30 mouse cellular contexts compared by ENCODE assay signal in genomic region chr8:13356221-13356620, GRCm38 (mm10). TPM values are rescaled to one million over a fixed set of nuclear protein-coding genes. Genes with fewer than 3 reads are reported as not detected.
DNase-seq lines count a peak whose midpoint lies in the region; ATAC-seq and TF ChIP-seq lines count a peak whose summit lies in the region.
"Had no signal": no experiment of that assay in that cellular context is flagged by ENCODE, and none has a peak within 500 bp of the region (broad histone marks: within the 10 kb centered on the region; RNA-seq: fewer than 3 reads in every experiment).

No protein-coding gene starts in this region.

- no peak overlapping the region for H3K9ac ChIP-seq in heart, embryonic 15.5 days
- no peak overlapping the region for H3K9ac ChIP-seq in heart, embryonic 12.5 days
- H3K9ac ChIP-seq in midbrain, embryonic 14.5 days (replicated peaks; ENCODE audit: low read length) = no peak overlapping the region
- no peak overlapping the region for H3K9ac ChIP-seq in hindbrain, embryonic 16.5 days (ENCODE audit: low read depth, low read length)
- H3K9ac ChIP-seq: embryonic facial prominence, embryonic 12.5 days; forebrain, embryonic 13.5 days; forebrain, embryonic 15.5 days; forebrain, postnatal 0 days had no signal

- DNase-seq in layer of hippocampus, adult 2 months (ENCODE audit: low spot score in 2 of 2) = no peak
- DNase-seq in layer of hippocampus, adult 18-20 months (ENCODE audit: low spot score in 2 of 2) = no peak
- peak; percentile 58 for DNase-seq in R1 (ENCODE audit: low read depth, low spot score)
- DNase-seq in midbrain, embryonic 14.5 days = no peak
- DNase-seq: adrenal gland, adult 8-10 months; adrenal gland, postnatal 14 days; adrenal gland, postnatal 36 days; cerebellum, adult 11 months; cerebellum, adult 18-20 months; cerebellum, adult 8-10 months; cerebellum, adult 9-11 months; cerebellum, postnatal 14 days; forebrain, postnatal 0 days had no signal

- H3K36me3 ChIP-seq in heart, embryonic 15.5 days = peaks cover 69% of the 10 kb centered on the region
- peaks cover 97% of the 10 kb centered on the region for H3K36me3 ChIP-seq in heart, embryonic 12.5 days
- H3K36me3 ChIP-seq in midbrain, embryonic 14.5 days (ENCODE audit: control insufficient read depth, insufficient read depth, low read length) = peaks cover 80% of the 10 kb centered on the region
- H3K36me3 ChIP-seq in hindbrain, embryonic 16.5 days (ENCODE audit: control insufficient read depth, insufficient read depth, low read length) = peaks cover 50% of the 10 kb centered on the region

- no peak overlapping the region for H3K4me2 ChIP-seq in heart, embryonic 15.5 days
- no peak overlapping the region for H3K4me2 ChIP-seq in heart, embryonic 12.5 days
- H3K4me2 ChIP-seq in midbrain, embryonic 14.5 days (ENCODE audit: low read length) = no peak overlapping the region
- no peak overlapping the region for H3K4me2 ChIP-seq in hindbrain, embryonic 16.5 days (ENCODE audit: low read length)
- H3K4me2 ChIP-seq: embryonic facial prominence, embryonic 12.5 days; forebrain, embryonic 13.5 days; forebrain, embryonic 15.5 days had no signal

- no peaks in the 10 kb centered on the region; the same call in 1 of the 2 replicates for H3K4me1 ChIP-seq in heart, embryonic 15.5 days (replicated peaks)
- H3K4me1 ChIP-seq in heart, embryonic 12.5 days (replicated peaks) = peaks cover 34% of the 10 kb centered on the region
- peaks cover 22% of the 10 kb centered on the region for H3K4me1 ChIP-seq in bone marrow, adult 2 months (ENCODE audit: control insufficient read depth, insufficient read depth, low read length)
- no peaks in the 10 kb centered on the region for H3K4me1 ChIP-seq in midbrain, embryonic 14.5 days (ENCODE audit: control insufficient read depth, insufficient read depth, low read length)
- H3K4me1 ChIP-seq in hindbrain, embryonic 16.5 days (ENCODE audit: control insufficient read depth, insufficient read depth, low read depth, low read length) = no peaks in the 10 kb centered on the region
- H3K4me1 ChIP-seq: embryonic facial prominence, embryonic 10.5 days; embryonic facial prominence, embryonic 12.5 days; forebrain, embryonic 13.5 days; forebrain, embryonic 15.5 days had no signal

- H3K27me3 ChIP-seq in heart, embryonic 15.5 days = no peaks in the 10 kb centered on the region
- H3K27me3 ChIP-seq in heart, embryonic 12.5 days (replicated peaks) = no peaks in the 10 kb centered on the region
- H3K27me3 ChIP-seq in midbrain, embryonic 14.5 days (ENCODE audit: control insufficient read depth, insufficient read depth, low read length) = no peaks in the 10 kb centered on the region
- H3K27me3 ChIP-seq in hindbrain, embryonic 16.5 days (replicated peaks; ENCODE audit: control insufficient read depth, insufficient read depth, low read length) = no peaks in the 10 kb centered on the region
- H3K27me3 ChIP-seq: embryonic facial prominence, embryonic 12.5 days; forebrain, embryonic 13.5 days; forebrain, embryonic 15.5 days; Patski had no signal

- WGBS in heart, embryonic 15.5 days = 81% methylated on average over 6 of the region's 6 CpGs
- 82% methylated on average over 6 of the region's 6 CpGs for WGBS in heart, embryonic 12.5 days
- 74% methylated on average over 6 of the region's 6 CpGs for WGBS in bone marrow, adult 2 months
- WGBS in midbrain, embryonic 14.5 days = 87% methylated on average over 6 of the region's 6 CpGs
- WGBS in hindbrain, embryonic 16.5 days = 92% methylated on average over 6 of the region's 6 CpGs

- no peaks in the 10 kb centered on the region for H3K9me3 ChIP-seq in heart, embryonic 15.5 days (replicated peaks)
- no peaks in the 10 kb centered on the region; the same call in 1 of the 2 replicates for H3K9me3 ChIP-seq in heart, embryonic 12.5 days (replicated peaks)
- no peaks in the 10 kb centered on the region for H3K9me3 ChIP-seq in midbrain, embryonic 14.5 days (ENCODE audit: control insufficient read depth, low read length)
- H3K9me3 ChIP-seq in hindbrain, embryonic 16.5 days (ENCODE audit: control insufficient read depth, low read length) = no peaks in the 10 kb centered on the region
- H3K9me3 ChIP-seq: embryonic facial prominence, embryonic 10.5 days; embryonic facial prominence, embryonic 12.5 days; forebrain, embryonic 13.5 days; forebrain, embryonic 15.5 days; G1E had no signal

- TF ChIP-seq POLR2A in bone marrow, adult 2 months (IDR thresholded peaks at IDR 0.05; ENCODE audit: borderline replicate concordance, control insufficient read depth, low read depth, low read length) = no peak

- ATAC-seq in heart, embryonic 15.5 days (replicated peaks; ENCODE audit: insufficient number of reproducible peaks, insufficient read depth, low FRiP score, low read depth) = 0 out of 2 replicates have a peak, but pooled peaks have one; percentile 8
- no peak for ATAC-seq in heart, embryonic 12.5 days (ENCODE audit: insufficient number of reproducible peaks, low FRiP score)
- no peak for ATAC-seq in midbrain, embryonic 14.5 days (ENCODE audit: low FRiP score, low TSS enrichment)
- no peak for ATAC-seq in hindbrain, embryonic 16.5 days
- ATAC-seq: activated CD4-positive, CD25-positive, alpha-beta regulatory T cell, adult 4 months; forebrain, embryonic 13.5 days; forebrain, embryonic 15.5 days; forebrain, postnatal 0 days; Patski had no signal

- H3K4me3 ChIP-seq in heart, embryonic 15.5 days = no peak overlapping the region
- no peak overlapping the region for H3K4me3 ChIP-seq in heart, embryonic 12.5 days
- H3K4me3 ChIP-seq in layer of hippocampus, adult 2 months = no peak overlapping the region
- H3K4me3 ChIP-seq in bone marrow, adult 2 months (replicated peaks; ENCODE audit: control insufficient read depth, low read depth, low read length) = no peak overlapping the region
- H3K4me3 ChIP-seq in midbrain, embryonic 14.5 days (replicated peaks; ENCODE audit: low read depth, low read length) = no peak overlapping the region
- H3K4me3 ChIP-seq in hindbrain, embryonic 16.5 days (ENCODE audit: low read length) = no peak overlapping the region
- H3K4me3 ChIP-seq: embryonic facial prominence, embryonic 10.5 days; embryonic facial prominence, embryonic 12.5 days; forebrain, embryonic 13.5 days; forebrain, embryonic 15.5 days had no signal

- no peak overlapping the region for H3K27ac ChIP-seq in heart, embryonic 15.5 days
- no peak overlapping the region for H3K27ac ChIP-seq in heart, embryonic 12.5 days (ENCODE audit: poor library complexity, severe bottlenecking)
- H3K27ac ChIP-seq in layer of hippocampus, adult 2 months = peak overlapping the region; percentile 39; the same call in 1 of the 2 replicates
- peak overlapping the region; percentile 29; the same call in 1 of the 2 replicates for H3K27ac ChIP-seq in bone marrow, adult 2 months (ENCODE audit: control insufficient read depth, insufficient read depth, low read depth, low read length, poor library complexity)
- no peak overlapping the region for H3K27ac ChIP-seq in midbrain, embryonic 14.5 days (replicated peaks; ENCODE audit: low read depth, low read length)
- H3K27ac ChIP-seq in hindbrain, embryonic 16.5 days (ENCODE audit: low read depth, low read length) = no peak overlapping the region
- H3K27ac ChIP-seq: embryonic facial prominence, embryonic 10.5 days; embryonic facial prominence, embryonic 12.5 days; forebrain, embryonic 13.5 days; forebrain, embryonic 15.5 days had no signal

- no peak for TF ChIP-seq CTCF in layer of hippocampus, adult 2 months (conservative IDR thresholded peaks at IDR 0.05)
- TF ChIP-seq CTCF in bone marrow, adult 2 months (IDR thresholded peaks at IDR 0.05; ENCODE audit: control insufficient read depth, insufficient read depth, low read length) = no peak

RNA-seq across cellular contexts. Expression of gene Tfdp1, which starts 17.7 kb away (rescaled TPM):
- polyA plus RNA-seq in heart, embryonic 15.5 days (2015; fragmentation: Nextera tagmentation; extraction: Ambion mirVana) = 71.9 and 89.7 TPM in 2 replicates
- 105 and 114 TPM in 2 replicates for polyA plus RNA-seq in heart, embryonic 12.5 days (2016; fragmentation: Nextera tagmentation; extraction: Ambion mirVana)
- 10 to 100 TPM; 66.1 to 66.7 TPM for total RNA-seq in layer of hippocampus, adult 2 months (2021)
- 10 to 100 TPM; 57.6 to 58.0 TPM for total RNA-seq in layer of hippocampus, adult 18-20 months (2021)
- 56.4 and 72.3 TPM in 2 replicates for polyA plus RNA-seq in bone marrow, adult 2 months (2011; ENCODE audit: insufficient read depth, insufficient read length, low replicate concordance, missing spikeins)
- 77.9 and 112 TPM in 2 replicates for polyA plus RNA-seq in midbrain, embryonic 14.5 days (2014; fragmentation: Nextera tagmentation; extraction: Ambion mirVana)
- 85.8 and 91.6 TPM in 2 replicates for polyA plus RNA-seq in hindbrain, embryonic 16.5 days (2015; fragmentation: Nextera tagmentation; extraction: Ambion mirVana)

RNA-seq across cellular contexts. Expression of gene Atp4b, which starts 40.4 kb away (rescaled TPM):
- polyA plus RNA-seq in heart, embryonic 15.5 days (2015; fragmentation: Nextera tagmentation; extraction: Ambion mirVana) = not detected in 2 replicates
- polyA plus RNA-seq in heart, embryonic 12.5 days (2016; fragmentation: Nextera tagmentation; extraction: Ambion mirVana) = 0.36 TPM in 1 of 2 replicates, not detected in the other
- total RNA-seq in layer of hippocampus, adult 2 months (2021) = not detected
- total RNA-seq in layer of hippocampus, adult 18-20 months (2021) = not detected
- polyA plus RNA-seq in bone marrow, adult 2 months (2011; ENCODE audit: insufficient read depth, insufficient read length, low replicate concordance, missing spikeins) = not detected in 2 replicates
- polyA plus RNA-seq in midbrain, embryonic 14.5 days (2014; fragmentation: Nextera tagmentation; extraction: Ambion mirVana) = not detected in 2 replicates
- not detected in 2 replicates for polyA plus RNA-seq in hindbrain, embryonic 16.5 days (2015; fragmentation: Nextera tagmentation; extraction: Ambion mirVana)
- total RNA-seq: adrenal gland, postnatal 14 days; forebrain, postnatal 0 days had no signal
- polyA plus RNA-seq: activated CD4-positive, CD25-positive, alpha-beta regulatory T cell, adult 4 months; brain, embryonic 14.5 days; C2C12; cortical plate, adult 2 months; embryonic facial prominence, embryonic 10.5 days; embryonic facial prominence, embryonic 12.5 days; embryonic facial prominence, embryonic 14.5 days; forebrain, embryonic 11.5 days; forebrain, embryonic 13.5 days; forebrain, embryonic 15.5 days; forebrain, postnatal 0 days; G1E; Patski had no signal

RNA-seq across cellular contexts. Expression of gene Grk1, which starts 48.7 kb away (rescaled TPM):
- 0.05 TPM in 1 of 2 replicates, not detected in the other for polyA plus RNA-seq in heart, embryonic 15.5 days (2015; fragmentation: Nextera tagmentation; extraction: Ambion mirVana)
- not detected in 2 replicates for polyA plus RNA-seq in heart, embryonic 12.5 days (2016; fragmentation: Nextera tagmentation; extraction: Ambion mirVana)
- not detected for total RNA-seq in layer of hippocampus, adult 2 months (2021)
- not detected for total RNA-seq in layer of hippocampus, adult 18-20 months (2021)
- 0.20 TPM in 1 of 2 replicates, not detected in the other for polyA plus RNA-seq in bone marrow, adult 2 months (2011; ENCODE audit: insufficient read depth, insufficient read length, low replicate concordance, missing spikeins)
- not detected in 2 replicates for polyA plus RNA-seq in midbrain, embryonic 14.5 days (2014; fragmentation: Nextera tagmentation; extraction: Ambion mirVana)
- polyA plus RNA-seq in hindbrain, embryonic 16.5 days (2015; fragmentation: Nextera tagmentation; extraction: Ambion mirVana) = not detected in 2 replicates
- total RNA-seq: adrenal gland, adult 18-20 months; adrenal gland, postnatal 14 days; adrenal gland, postnatal 36 days had no signal
- polyA plus RNA-seq: activated CD4-positive, CD25-positive, alpha-beta regulatory T cell, adult 4 months; C2C12; embryonic facial prominence, embryonic 12.5 days; embryonic facial prominence, embryonic 14.5 days; forebrain, embryonic 13.5 days; Patski had no signal

Comparison
In these comparisons a context has a peak if more than half of its experiments do, and no peak if none do; other contexts are left out.
1. H3K27ac ChIP-seq: peak in layer of hippocampus, adult 2 months (single experiment) and bone marrow, adult 2 months (single experiment); none in heart, embryonic 15.5 days (single experiment), heart, embryonic 12.5 days (single experiment), midbrain, embryonic 14.5 days (single experiment) and hindbrain, embryonic 16.5 days (single experiment).